Mouse (Mus musculus) lung, postnatal 0 days (tissue): ENCODE data around the gene Ppp1r37. TPM values are rescaled to one million over a fixed set of nuclear protein-coding genes. Genes with fewer than 3 reads are reported as not detected.
A peak's percentile ranks its signal among the peaks of the same experiment; 100 is the strongest.

ENCODE experiments used
- ATAC-seq: fragments of 200-750 bp; cut with Nextera tagmentation; 2 replicates; pipeline ENCODE4 v1.8.0; 2017; ENCODE audit warnings: moderate library complexity
- DNase-seq: peaks from one replicate; pipeline ENCODE4 v3.0.0-alpha.2; 2016; ENCODE audit warnings: low spot score
- H3K27ac ChIP-seq: fragments of 300-500 bp; sonication (generic); 2 replicates; pipeline ENCODE4 v1.5.1; 2014; ENCODE audit warnings: antibody characterized with exemption, mild to moderate bottlenecking, low read length, mixed read lengths
- H3K27me3 ChIP-seq: fragments of 300-500 bp; sonication (generic); replicated peaks from 2 replicates; pipeline ENCODE4 v1.6.1; 2014; ENCODE audit warnings: low read length, mixed read lengths; ENCODE audit not compliant: insufficient read depth
- H3K36me3 ChIP-seq: fragments of 300-500 bp; sonication (generic); 2 replicates; pipeline ENCODE4 v1.6.1; 2014; ENCODE audit warnings: low read length, mixed read lengths; ENCODE audit not compliant: insufficient read depth
- H3K4me1 ChIP-seq: fragments of 300-500 bp; sonication (generic); 2 replicates; pipeline ENCODE4 v1.6.1; 2014; ENCODE audit warnings: antibody characterized with exemption, low read depth, low read length, mixed read lengths; ENCODE audit not compliant: insufficient read depth
- H3K4me2 ChIP-seq: fragments of 300-500 bp; sonication (generic); replicated peaks from 2 replicates; pipeline ENCODE4 v1.6.1; 2014; ENCODE audit warnings: low read depth, mild to moderate bottlenecking, low read length, moderate library complexity, mixed read lengths
- H3K4me3 ChIP-seq: fragments of 300-500 bp; sonication (generic); 2 replicates; pipeline ENCODE4 v1.5.1; 2014; ENCODE audit warnings: low read depth, low read length
- H3K9ac ChIP-seq: fragments of 300-500 bp; sonication (generic); replicated peaks from 2 replicates; pipeline ENCODE4 v1.6.1; 2014; ENCODE audit warnings: low read depth, mild to moderate bottlenecking
- H3K9me3 ChIP-seq: fragments of 300-500 bp; sonication (generic); 2 replicates; pipeline ENCODE4 v1.6.1; 2016; ENCODE audit warnings: low read length, mixed read lengths
- CTCF ChIP-seq: IDR thresholded peaks from 2 replicates; pipeline ENCODE4 v1.5.1; 2016; ENCODE audit warnings: antibody characterized with exemption, mild to moderate bottlenecking
- EP300 ChIP-seq: IDR thresholded peaks from 2 replicates; pipeline ENCODE4 v1.6.1; 2016; ENCODE audit warnings: antibody characterized with exemption, mild to moderate bottlenecking, control low read depth
- WGBS: fragments of 180-500 bp; shearing (Covaris S2); extraction: QIAGEN DNeasy Blood & Tissue Kit; methylation state at CpG from one replicate; pipeline ENCODE4 v1.1.7; 2014; 5-methylcytosine and 5-hydroxymethylcytosine counted together
- polyA plus RNA-seq: library from polyadenylated mRNA; unstranded; fragments of >200 nt; fragmentation: Nextera tagmentation; extraction: Ambion mirVana; gene quantifications from 2 replicates; pipeline ENCODE4 v1.2.1, GENCODE M21; 2015

The Ppp1r37 gene
- polyA plus RNA-seq, 1 experiment from 2014 or later, result 19.1 TPM

GRCm38 (mm10) chr7:19547344-19547969 is 15.4 kb downstream of the Ppp1r37 start:
- peaks cover 16% of the 10 kb centered on the region for H3K4me1 ChIP-seq
- no peaks in the 10 kb centered on the region for H3K36me3 ChIP-seq
- peak overlapping the region; percentile 54 for H3K27ac ChIP-seq
- H3K9ac ChIP-seq, result no peak overlapping the region
- no peak overlapping the region for H3K4me3 ChIP-seq
- ATAC-seq, result peak; percentile 46
- WGBS, result 72% methylated on average over 2 of the region's 2 CpGs
- H3K9me3 ChIP-seq, result no peaks in the 10 kb centered on the region
- DNase-seq, result peak; percentile 40
- TF ChIP-seq EP300, result no peak
- TF ChIP-seq CTCF, result no peak
- H3K27me3 ChIP-seq, result no peaks in the 10 kb centered on the region
- no peak overlapping the region for H3K4me2 ChIP-seq

- Histone ChIP-seq H3K4me1 (peaks cover 21% of the 10 kb centered on the region), H3K27me3 (no peaks in the 10 kb centered on the region), H3K4me3 (no peak overlapping the region), H3K4me2 (no peak overlapping the region), H3K9ac (no peak overlapping the region), H3K9me3 (no peaks in the 10 kb centered on the region), H3K36me3 (no peaks in the 10 kb centered on the region), H3K27ac (0 out of 2 replicates have a peak overlapping the region, but pooled peaks have one; percentile 33)
- peak; percentile 75 for DNase-seq
- peak; percentile 32; the same call in 1 of the 2 replicates for TF ChIP-seq EP300
- TF ChIP-seq CTCF, result no peak
- 9% methylated on average over 3 of the region's 3 CpGs for WGBS
- peak; percentile 65 for ATAC-seq
Observed at GRCm38 (mm10) chr7:19546007-19546406, 16.9 kb downstream of the Ppp1r37 start.

DNA sequence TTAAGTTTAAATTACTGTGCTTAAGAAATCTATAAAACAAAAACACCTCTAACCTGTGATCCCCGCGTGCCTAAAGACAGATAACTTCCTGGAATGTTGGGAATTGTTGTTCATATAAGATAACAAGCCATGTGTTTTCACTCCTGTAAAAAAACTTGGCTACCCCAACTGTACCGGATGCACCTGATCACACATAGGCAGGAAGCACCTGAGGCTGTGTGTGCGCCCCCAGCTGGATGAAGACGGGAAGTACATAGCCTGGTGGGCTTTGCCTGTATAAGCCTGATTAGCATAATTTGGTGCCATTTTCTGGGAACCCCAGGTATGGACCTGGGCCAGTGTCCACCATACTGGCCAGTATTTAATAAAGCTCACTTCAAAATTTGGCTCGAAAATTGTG is 19.3 kb downstream of the Ppp1r37 start:
- H3K27me3 ChIP-seq, result no peaks in the 10 kb centered on the region
- no peak overlapping the region for H3K4me2 ChIP-seq
- H3K9me3 ChIP-seq, result no peaks in the 10 kb centered on the region
- 32% methylated on average over 6 of the region's 6 CpGs for WGBS
- no peak overlapping the region for H3K9ac ChIP-seq
- ATAC-seq, result no peak
- no peak overlapping the region for H3K4me3 ChIP-seq
- no peak overlapping the region for H3K27ac ChIP-seq
- DNase-seq, result peak; percentile 38
- TF ChIP-seq CTCF (peak; percentile 67), EP300 (no peak)
- no peaks in the 10 kb centered on the region for H3K36me3 ChIP-seq
- H3K4me1 ChIP-seq, result peaks cover 21% of the 10 kb centered on the region

DNA sequence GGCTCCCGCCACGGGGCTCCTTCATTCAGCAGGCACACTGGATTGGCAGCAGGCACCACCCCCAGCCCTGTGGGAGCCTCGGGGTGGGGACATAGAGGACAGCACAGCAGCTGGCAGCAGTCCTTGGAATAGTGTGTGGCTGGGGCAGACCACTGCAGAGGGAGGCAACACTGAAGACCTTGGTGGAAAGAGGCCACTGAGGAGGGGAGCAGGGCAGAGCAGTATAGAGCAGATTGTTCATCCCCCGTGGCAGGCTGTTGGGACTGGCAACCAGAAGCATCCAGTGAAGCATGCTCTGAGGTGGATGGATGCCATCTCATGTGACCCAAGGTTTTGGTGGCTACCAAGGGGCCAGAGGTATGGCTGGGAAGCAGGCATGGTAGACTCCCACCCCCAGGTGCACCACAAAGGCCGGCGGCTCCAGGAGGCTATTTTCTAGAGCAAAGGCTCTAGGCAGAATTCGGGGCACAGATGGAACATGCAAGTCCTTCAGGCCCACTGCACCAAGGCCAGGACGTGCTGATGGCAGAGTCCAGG is 20.7 kb downstream of the Ppp1r37 start:
- Histone ChIP-seq H3K9me3 (no peaks in the 10 kb centered on the region), H3K4me1 (peaks cover 15% of the 10 kb centered on the region), H3K4me3 (no peak overlapping the region), H3K9ac (no peak overlapping the region), H3K27ac (no peak overlapping the region), H3K4me2 (no peak overlapping the region), H3K27me3 (no peaks in the 10 kb centered on the region), H3K36me3 (no peaks in the 10 kb centered on the region)
- 57% methylated on average over 8 of the region's 8 CpGs for WGBS
- DNase-seq (no peak), ATAC-seq (no peak; the same call in 1 of the 2 replicates)
- TF ChIP-seq CTCF, result no peak
- TF ChIP-seq EP300, result no peak

DNA sequence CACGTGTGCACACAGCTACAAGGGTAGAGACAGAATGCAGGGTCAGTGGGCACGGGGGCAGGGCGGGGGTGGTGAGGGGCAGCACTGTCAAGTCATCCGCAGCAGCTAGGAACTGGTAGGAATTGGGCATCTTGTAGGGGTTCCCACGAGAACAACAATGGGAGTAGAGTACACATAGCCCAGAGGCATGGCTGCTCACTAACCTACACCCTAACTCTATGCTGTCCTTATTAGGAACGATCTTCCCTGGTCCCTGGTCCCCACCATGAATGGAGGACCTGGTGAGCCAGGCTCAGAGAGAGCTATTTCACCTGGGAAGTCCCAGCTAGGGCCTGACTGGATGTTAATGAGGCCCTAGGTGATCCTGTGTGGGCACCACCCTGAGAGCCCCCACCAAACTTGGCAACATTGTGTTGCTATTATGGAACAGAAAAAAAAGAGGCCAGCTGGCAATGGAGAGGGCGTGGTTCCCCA is 21.2 kb downstream of the Ppp1r37 start:
- WGBS, result 68% methylated on average over 7 of the region's 7 CpGs
- Histone ChIP-seq H3K27me3 (no peaks in the 10 kb centered on the region), H3K4me3 (no peak overlapping the region), H3K27ac (no peak overlapping the region), H3K36me3 (no peaks in the 10 kb centered on the region), H3K9ac (no peak overlapping the region), H3K4me1 (peaks cover 13% of the 10 kb centered on the region), H3K9me3 (no peaks in the 10 kb centered on the region), H3K4me2 (no peak overlapping the region)
- no peak for TF ChIP-seq CTCF
- no peak for TF ChIP-seq EP300
- ATAC-seq, result no peak
- no peak for DNase-seq

DNA sequence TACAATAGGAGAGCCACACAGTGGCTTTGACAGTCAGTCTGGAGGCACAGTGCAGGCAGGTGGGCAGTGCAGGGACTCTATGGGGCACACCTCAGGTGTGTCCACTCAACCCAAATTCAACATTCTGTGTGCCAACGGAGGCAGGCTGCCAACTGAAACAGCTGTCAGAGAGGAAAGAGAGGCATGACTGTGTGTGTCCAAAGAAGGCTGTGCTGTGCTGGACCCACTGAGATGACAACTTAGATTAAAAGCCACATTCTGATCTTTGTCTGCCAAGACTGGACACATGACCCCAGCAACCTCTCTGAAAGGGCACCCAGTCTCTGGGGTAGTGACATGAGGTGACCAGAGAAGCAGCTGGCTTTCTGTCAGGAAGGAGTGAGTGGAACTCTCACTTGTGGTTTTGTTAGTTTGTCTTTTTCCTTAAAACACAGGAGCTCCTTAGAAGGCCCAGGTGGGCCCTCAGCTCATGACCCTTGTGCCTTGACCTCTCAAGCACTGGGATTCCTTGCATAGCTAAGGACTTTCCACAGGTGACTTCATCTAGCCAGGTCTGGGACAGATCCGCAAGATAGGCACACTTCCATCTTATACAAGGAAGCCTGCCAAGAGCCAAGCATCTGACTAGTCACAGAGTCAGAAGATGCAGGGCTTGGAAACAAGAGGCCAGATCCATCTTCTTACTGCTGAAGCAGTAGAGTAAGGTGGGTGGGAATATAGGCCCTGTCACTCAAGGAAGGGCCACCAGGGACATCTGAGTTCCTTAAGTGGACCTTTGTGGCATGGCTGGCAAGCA is 21.9 kb downstream of the Ppp1r37 start:
- Histone ChIP-seq H3K9ac (no peak overlapping the region), H3K4me1 (peaks cover 7% of the 10 kb centered on the region; the same call in 1 of the 2 replicates), H3K4me2 (no peak overlapping the region), H3K9me3 (no peaks in the 10 kb centered on the region), H3K4me3 (no peak overlapping the region), H3K27ac (no peak overlapping the region), H3K27me3 (no peaks in the 10 kb centered on the region), H3K36me3 (no peaks in the 10 kb centered on the region)
- DNase-seq (peak; percentile 43), ATAC-seq (peak; percentile 46; the same call in 1 of the 2 replicates)
- no peak for TF ChIP-seq EP300
- TF ChIP-seq CTCF, result no peak
- WGBS, result 62% methylated on average over 2 of the region's 2 CpGs
